Mouse (Mus musculus): ENCODE results near the gene Id3.

DNA sequence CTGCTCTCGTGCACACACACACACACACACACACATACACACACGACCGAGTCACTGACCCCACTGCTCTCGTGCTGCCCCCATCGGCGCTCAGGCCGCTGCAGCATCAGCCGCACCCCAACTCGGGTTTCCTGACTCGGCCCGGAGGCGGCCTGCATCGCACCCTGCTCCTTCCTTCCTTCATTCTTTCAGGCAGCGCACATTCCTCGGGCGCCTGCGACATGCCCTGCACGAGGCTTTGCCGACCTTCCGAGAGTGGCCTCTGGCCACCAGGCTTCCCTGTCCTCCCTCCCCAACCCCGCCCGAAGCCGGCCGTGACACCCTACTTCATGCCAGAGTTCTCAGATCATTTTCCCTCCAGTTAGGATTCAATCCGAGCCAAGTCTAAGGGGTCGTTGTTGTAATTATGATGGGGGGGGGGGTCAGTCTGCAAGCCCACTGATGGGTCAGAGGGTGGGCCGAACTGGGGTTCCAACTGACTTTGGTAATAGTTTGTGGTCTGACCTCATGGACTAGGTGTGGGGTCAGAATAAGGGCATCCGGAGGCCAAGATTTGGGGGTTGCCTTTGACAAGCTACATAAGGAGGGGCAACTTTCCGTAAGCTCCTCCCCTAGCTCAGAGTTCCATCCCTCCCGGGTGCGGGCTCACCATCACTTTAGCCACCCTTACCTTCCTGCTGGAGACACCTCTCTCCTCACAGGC lies 5.2 kb downstream of the Id3 start:
- no peak for TF ChIP-seq CTCF (IDR thresholded peaks at IDR 0.05; ENCODE audit: low read depth, low read length)
- TF ChIP-seq POLR2A (IDR thresholded peaks at IDR 0.05; ENCODE audit: insufficient read depth, low read length): no peak

Measured in ES-Bruce4 (cell line).